Mouse (Mus musculus) thymus, adult 2 months (tissue): ENCODE data around the gene Elovl6.

ENCODE experiments used
- CTCF ChIP-seq: fragments of 200-500 bp; IDR thresholded peaks from 2 replicates; pipeline ENCODE4 v1.5.1; 2012; ENCODE audit warnings: mild to moderate bottlenecking, control low read depth, low read length, moderate library complexity, borderline replicate concordance; ENCODE audit not compliant: control insufficient read depth, poor library complexity, insufficient read depth; ENCODE audit errors: extremely low read depth
- POLR2A ChIP-seq: fragments of 200-500 bp; IDR thresholded peaks from 2 replicates; pipeline ENCODE4 v1.6.1; 2012; ENCODE audit warnings: mild to moderate bottlenecking, low read length, control low read depth, moderate library complexity; ENCODE audit not compliant: control insufficient read depth, poor library complexity, insufficient read depth; ENCODE audit errors: extremely low read depth

- no peak for TF ChIP-seq POLR2A
- no peak for TF ChIP-seq CTCF
Measured at GRCm38 (mm10) chr3:129488774-129489173, 43.4 kb upstream of the Elovl6 start.
